Mouse (Mus musculus) thymus, adult 18-20 months (tissue): ENCODE results near the gene Htra3.

ENCODE experiments used
- DNase-seq, 2 experiments: peaks; one replicate each; pipeline ENCODE4 v3.0.0; 2022; ENCODE audit warnings: mixed read lengths in 2 of 2

The Htra3 gene

GRCm38 (mm10) chr5:35610381-35610780, 69.2 kb downstream of the Htra3 start:
- no peak for DNase-seq

DNA sequence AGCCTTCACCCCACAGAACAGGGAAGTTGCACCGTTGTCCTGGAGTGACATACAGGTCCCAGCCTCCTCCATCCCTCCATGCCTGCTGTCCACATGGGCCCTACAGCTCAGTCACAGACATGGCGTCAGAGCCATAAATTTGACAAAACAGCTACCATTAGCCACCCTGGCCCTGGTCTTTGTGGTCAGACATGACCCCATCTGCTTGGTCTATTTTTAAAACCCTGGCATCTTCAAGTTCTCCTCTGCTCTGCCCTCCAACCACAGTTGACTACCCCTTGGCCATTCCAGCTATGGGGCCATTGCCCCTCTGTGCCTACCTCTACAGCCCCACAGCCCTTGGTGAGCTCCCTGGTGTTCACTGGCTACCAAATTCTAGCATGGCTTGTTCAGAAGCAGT, 69.6 kb downstream of the Htra3 start:
- DNase-seq: no peak

DNA sequence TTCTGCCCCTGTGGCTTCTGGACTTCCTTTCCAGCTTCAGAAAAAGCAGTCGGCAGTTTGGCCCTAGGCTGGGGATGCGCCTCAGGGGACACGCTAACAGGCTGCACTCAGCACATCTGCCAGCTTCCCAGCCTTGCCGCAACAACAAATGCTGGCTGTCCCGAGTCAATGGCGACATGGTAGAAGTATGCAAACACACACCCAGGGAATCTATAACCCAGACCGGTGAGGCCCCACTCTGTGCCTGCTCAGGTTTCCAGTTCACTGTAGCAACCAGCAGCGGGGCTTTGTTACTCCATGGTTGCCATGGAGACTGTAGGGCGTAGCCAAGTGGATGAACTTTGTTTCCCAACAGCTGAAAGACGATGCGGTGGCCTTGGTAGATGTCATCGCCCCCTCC, 70.2 kb downstream of the Htra3 start:
- no peak for DNase-seq

GRCm38 (mm10) chr5:35608559-35608958, 71.0 kb downstream of the Htra3 start:
- DNase-seq: no peak

GRCm38 (mm10) chr5:35607784-35608183, 71.8 kb downstream of the Htra3 start:
- no peak for DNase-seq

- no peak for DNase-seq
Observed at GRCm38 (mm10) chr5:35606800-35607199, 72.8 kb downstream of the Htra3 start.

GRCm38 (mm10) chr5:35605355-35605754, 74.2 kb downstream of the Htra3 start:
- DNase-seq: no peak
